Mouse (Mus musculus): Measurements from ENCODE around the gene Dtnb. TPM values are rescaled to one million over a fixed set of nuclear protein-coding genes. Genes with fewer than 3 reads are reported as not detected.

Gene Dtnb
- polyA plus RNA-seq, 1 experiment = 53.8 TPM

DNA sequence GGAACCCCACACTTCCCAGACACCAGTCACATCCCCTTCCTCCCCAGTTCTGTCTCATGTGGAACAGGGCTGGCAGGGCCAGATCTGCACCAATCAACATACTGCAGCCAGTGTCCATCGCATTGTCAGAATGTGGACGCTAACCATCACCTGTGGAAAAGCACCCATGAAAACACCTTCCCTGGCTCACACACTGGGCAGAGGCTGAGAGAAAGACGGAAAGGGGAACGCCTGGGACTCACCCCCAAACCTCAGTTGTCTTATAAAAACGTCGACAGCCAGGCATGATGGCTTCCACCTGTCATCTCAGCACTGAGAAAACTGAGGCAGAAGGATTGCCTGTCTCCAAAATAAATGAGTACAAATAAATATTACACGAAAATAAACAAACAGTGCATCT is 219.1 kb downstream of the Dtnb start:
- TF ChIP-seq GATA1 (IDR thresholded peaks at IDR 0.05; ENCODE audit: borderline replicate concordance, low read length) (no peak), FLI1 (IDR thresholded peaks at IDR 0.05; ENCODE audit: low read length) (no peak)
- Histone ChIP-seq H3K4me1 (peaks cover 53% of the 10 kb centered on the region), H3K27me3 (replicated peaks) (peaks cover 16% of the 10 kb centered on the region), H3K4me3 (replicated peaks) (peak overlapping the region; percentile 88), H3K9me3 (no peaks in the 10 kb centered on the region), H3K36me3 (replicated peaks; ENCODE audit: low read length) (no peaks in the 10 kb centered on the region)

DNA sequence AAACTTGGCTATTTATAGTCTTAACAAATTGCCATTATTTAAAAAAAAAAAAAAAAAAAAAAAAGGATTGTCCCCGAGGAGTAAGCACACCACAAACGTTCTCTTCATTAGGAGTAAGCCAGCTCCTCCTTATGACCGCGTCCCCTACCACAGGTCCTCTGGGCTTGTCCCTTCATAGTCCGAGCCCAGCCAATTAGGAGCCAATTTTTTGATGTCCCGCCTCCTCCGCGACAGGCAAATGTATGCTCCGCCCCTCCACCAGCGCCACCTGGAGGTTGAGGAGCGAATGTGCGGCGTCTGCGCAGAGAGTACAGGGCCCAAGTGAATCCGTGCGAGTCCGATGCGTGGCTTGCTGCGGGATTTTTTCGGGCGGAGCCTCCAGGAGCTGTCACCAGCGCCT is 219.6 kb downstream of the Dtnb start:
- no peaks in the 10 kb centered on the region for H3K9me3 ChIP-seq
- peak overlapping the region; percentile 88 for H3K4me3 ChIP-seq (replicated peaks)
- H3K27me3 ChIP-seq (replicated peaks) = peaks cover 17% of the 10 kb centered on the region
- no peaks in the 10 kb centered on the region for H3K36me3 ChIP-seq (replicated peaks; ENCODE audit: low read length)
- no peak for TF ChIP-seq GATA1 (IDR thresholded peaks at IDR 0.05; ENCODE audit: borderline replicate concordance, low read length)
- no peak for TF ChIP-seq FLI1 (IDR thresholded peaks at IDR 0.05; ENCODE audit: low read length)
- H3K4me1 ChIP-seq = peaks cover 49% of the 10 kb centered on the region

DNA sequence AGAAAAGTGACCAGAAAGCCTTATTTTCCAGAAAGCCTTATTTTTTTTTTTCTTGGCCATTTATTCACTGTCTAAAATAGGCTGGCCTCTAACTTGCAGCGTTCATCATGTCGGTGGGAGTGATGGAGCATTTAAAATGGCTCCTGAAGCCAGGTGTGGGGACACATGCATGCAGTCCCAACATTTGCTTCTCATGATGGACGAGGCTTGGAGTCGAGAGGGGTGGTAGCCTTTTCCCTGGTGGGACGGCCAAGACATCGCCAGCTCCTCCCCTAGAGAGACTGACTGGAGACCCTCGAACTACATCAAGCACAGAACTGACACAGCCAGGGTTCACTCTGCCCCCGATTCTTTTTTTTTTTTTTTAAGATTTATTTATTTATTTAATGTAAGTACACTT is 220.1 kb downstream of the Dtnb start:
- Histone ChIP-seq H3K4me3 (replicated peaks) (peak overlapping the region; percentile 88), H3K27me3 (replicated peaks) (peaks cover 17% of the 10 kb centered on the region), H3K4me1 (peaks cover 43% of the 10 kb centered on the region), H3K36me3 (replicated peaks; ENCODE audit: low read length) (no peaks in the 10 kb centered on the region), H3K9me3 (no peaks in the 10 kb centered on the region)
- no peak for TF ChIP-seq FLI1 (IDR thresholded peaks at IDR 0.05; ENCODE audit: low read length)
- no peak for TF ChIP-seq GATA1 (IDR thresholded peaks at IDR 0.05; ENCODE audit: borderline replicate concordance, low read length)

DNA sequence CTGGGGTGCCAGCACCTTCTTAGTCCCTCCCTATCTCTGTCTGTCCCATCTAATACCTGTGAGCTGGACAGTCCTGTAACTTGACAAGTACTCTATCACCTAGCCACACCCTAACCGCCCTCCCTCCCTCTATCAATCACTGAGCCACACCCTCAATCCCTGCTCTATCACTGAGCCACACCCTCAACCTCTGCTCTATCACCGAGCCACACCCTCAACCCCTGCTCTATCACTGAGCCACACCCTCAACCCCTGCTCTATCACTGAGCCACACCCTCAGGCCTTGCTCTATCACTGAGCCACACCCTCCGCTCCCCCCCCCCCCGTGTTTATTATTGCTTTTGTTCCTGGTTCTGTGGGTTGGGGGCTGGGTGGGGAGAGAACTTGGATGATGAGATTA is 223.4 kb downstream of the Dtnb start:
- H3K27me3 ChIP-seq (replicated peaks) = peaks cover 17% of the 10 kb centered on the region
- no peaks in the 10 kb centered on the region for H3K36me3 ChIP-seq (replicated peaks; ENCODE audit: low read length)
- H3K9me3 ChIP-seq = no peaks in the 10 kb centered on the region
- TF ChIP-seq FLI1 (IDR thresholded peaks at IDR 0.05; ENCODE audit: low read length) (no peak), GATA1 (IDR thresholded peaks at IDR 0.05; ENCODE audit: borderline replicate concordance, low read length) (no peak)
- no peak overlapping the region for H3K4me3 ChIP-seq (replicated peaks)
- peaks cover 42% of the 10 kb centered on the region for H3K4me1 ChIP-seq

DNA sequence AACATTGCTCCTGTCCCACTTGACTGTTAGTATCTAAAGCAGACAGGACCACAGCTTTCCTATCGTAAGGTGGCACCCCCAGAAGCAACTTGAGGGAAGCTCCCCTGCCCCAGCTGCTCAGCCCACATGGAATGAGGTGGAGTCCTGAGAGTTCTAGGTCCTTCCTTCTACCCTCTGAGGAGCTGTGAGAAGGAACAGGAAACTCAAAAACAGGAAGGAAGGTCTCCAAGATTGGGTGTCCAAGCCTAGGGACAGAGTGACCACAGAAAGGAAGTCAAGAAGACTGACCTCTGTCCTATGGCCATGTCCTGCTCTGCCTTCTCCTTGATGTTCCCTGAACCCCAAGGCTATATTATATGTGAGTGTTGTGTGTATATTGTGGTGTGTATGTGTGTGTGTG is 227.4 kb downstream of the Dtnb start:
- Histone ChIP-seq H3K4me1 (peaks cover 42% of the 10 kb centered on the region), H3K36me3 (replicated peaks; ENCODE audit: low read length) (no peaks in the 10 kb centered on the region), H3K9me3 (no peaks in the 10 kb centered on the region), H3K27me3 (replicated peaks) (peaks cover 28% of the 10 kb centered on the region), H3K4me3 (replicated peaks) (peak overlapping the region; percentile 67)
- no peak for TF ChIP-seq GATA1 (IDR thresholded peaks at IDR 0.05; ENCODE audit: borderline replicate concordance, low read length)
- TF ChIP-seq FLI1 (IDR thresholded peaks at IDR 0.05; ENCODE audit: low read length) = no peak

DNA sequence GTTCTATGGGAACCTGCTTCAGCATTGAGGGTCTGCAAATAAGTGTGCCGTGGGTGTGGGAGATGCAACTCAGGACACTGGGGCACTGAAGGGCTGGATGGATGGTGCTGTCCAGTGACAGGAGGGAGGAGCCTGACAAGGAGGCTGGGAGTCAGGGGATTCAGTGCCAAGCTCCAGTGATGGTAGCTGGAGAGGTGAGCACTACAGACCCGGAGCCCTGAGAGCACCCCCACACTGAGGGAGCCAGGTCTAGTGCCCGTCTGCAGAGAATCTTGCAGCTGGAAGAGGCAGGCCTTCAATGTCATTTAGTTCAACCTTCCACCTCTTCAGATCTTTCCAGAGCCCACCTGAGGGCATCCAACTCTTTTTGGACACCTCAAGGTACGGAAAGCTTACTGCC is 233.7 kb downstream of the Dtnb start, which contains the start of gene Dnmt3a:
Dnmt3a (plus strand) TSS at position 156 of the 400 bp plus-strand sequence.
- Histone ChIP-seq H3K9me3 (no peaks in the 10 kb centered on the region), H3K36me3 (replicated peaks; ENCODE audit: low read length) (peaks cover 9% of the 10 kb centered on the region), H3K4me3 (replicated peaks) (peak within 1 kb of the TSS; percentile 94), H3K27me3 (replicated peaks) (peaks cover 29% of the 10 kb centered on the region), H3K4me1 (peaks cover 56% of the 10 kb centered on the region)
- TF ChIP-seq GATA1 (IDR thresholded peaks at IDR 0.05; ENCODE audit: borderline replicate concordance, low read length) (no peak), FLI1 (IDR thresholded peaks at IDR 0.05; ENCODE audit: low read length) (no peak)

DNA sequence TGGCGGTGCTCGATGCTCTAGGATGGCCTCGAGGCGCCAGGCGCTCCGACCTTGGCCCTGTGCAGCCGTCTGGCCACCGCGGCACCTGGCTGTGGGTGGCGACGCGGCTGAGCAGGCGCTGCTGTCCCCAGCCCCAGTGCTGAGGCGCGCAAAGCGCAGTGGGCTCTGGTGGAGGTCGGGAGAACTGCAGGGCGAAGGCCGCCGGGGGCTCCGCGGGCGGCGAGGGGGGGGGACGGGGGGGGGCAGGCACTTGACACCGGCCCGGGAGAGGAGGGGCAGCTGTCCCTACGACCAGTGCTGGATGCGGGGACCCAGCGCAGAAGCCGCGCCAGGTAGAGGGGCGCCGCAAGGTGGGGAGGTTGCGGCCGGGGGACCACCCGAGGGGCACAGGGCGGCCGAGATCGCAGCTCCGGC is 234.1 kb downstream of the Dtnb start:
- Histone ChIP-seq H3K36me3 (replicated peaks; ENCODE audit: low read length) (peaks cover 9% of the 10 kb centered on the region), H3K27me3 (replicated peaks) (peaks cover 29% of the 10 kb centered on the region), H3K4me1 (peaks cover 61% of the 10 kb centered on the region), H3K4me3 (replicated peaks) (peak overlapping the region; percentile 94), H3K9me3 (no peaks in the 10 kb centered on the region)
- TF ChIP-seq GATA1 (IDR thresholded peaks at IDR 0.05; ENCODE audit: borderline replicate concordance, low read length) (no peak), FLI1 (IDR thresholded peaks at IDR 0.05; ENCODE audit: low read length) (no peak)

DNA sequence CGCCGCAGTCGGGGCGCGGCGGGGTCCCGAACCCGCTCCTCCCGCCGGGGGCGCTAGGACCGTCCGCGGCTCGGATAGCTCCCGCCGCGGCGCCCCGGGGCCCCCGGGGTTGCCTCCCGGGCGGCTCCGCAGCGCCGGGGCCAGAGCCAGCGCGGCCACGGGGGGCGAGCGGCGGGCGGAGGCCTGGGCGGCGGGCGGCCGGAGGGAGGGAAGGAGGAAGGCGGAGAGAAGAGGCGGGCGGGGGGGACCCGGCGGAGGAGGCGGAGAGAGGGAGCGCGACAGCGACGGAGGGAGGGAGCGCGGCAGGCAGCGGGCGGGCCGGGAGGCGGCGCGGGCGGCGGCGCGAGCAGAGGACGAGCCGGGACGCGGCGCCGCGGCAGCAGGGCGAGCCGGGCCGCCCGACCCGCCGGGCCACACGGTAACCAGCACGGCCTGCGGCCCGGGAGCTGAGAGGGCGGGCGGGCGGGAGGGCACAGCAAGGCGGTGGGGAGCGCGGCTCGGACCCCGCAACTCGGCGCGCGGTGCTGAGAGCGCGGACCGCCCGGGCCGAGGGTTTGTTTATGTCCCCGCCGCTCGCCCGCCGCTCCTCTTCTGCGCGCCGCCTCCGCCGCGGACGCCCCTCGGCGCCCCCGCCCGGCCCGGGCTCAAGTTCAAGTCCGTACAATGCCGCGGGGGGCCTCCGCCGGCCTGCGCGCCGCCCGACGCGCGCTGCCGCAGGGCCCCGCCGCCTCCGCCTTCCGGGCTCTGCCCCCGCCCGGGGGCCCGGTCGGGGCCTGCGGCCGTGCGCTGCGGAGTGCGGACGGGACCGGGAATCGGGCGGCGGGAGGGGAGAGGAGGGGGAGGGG is 234.7 kb downstream of the Dtnb start:
- H3K4me3 ChIP-seq (replicated peaks) = peak overlapping the region; percentile 94
- H3K27me3 ChIP-seq (replicated peaks) = peaks cover 29% of the 10 kb centered on the region
- TF ChIP-seq FLI1 (IDR thresholded peaks at IDR 0.05; ENCODE audit: low read length) (no peak), GATA1 (IDR thresholded peaks at IDR 0.05; ENCODE audit: borderline replicate concordance, low read length) (no peak)
- H3K36me3 ChIP-seq (replicated peaks; ENCODE audit: low read length) = peaks cover 9% of the 10 kb centered on the region
- H3K4me1 ChIP-seq = peaks cover 61% of the 10 kb centered on the region
- H3K9me3 ChIP-seq = no peaks in the 10 kb centered on the region

GRCm38 (mm10) chr12:3807548-3808395 is 235.6 kb downstream of the Dtnb start:
- TF ChIP-seq FLI1 (IDR thresholded peaks at IDR 0.05; ENCODE audit: low read length) (no peak), GATA1 (IDR thresholded peaks at IDR 0.05; ENCODE audit: borderline replicate concordance, low read length) (no peak)
- Histone ChIP-seq H3K9me3 (no peaks in the 10 kb centered on the region), H3K4me3 (replicated peaks) (peak overlapping the region; percentile 94), H3K27me3 (replicated peaks) (peaks cover 21% of the 10 kb centered on the region), H3K4me1 (peaks cover 61% of the 10 kb centered on the region), H3K36me3 (replicated peaks; ENCODE audit: low read length) (peaks cover 14% of the 10 kb centered on the region)

Measured in megakaryocyte, embryonic 14.5 days (primary cell).